8 mouse cellular contexts compared by ENCODE assay signal in the genomic region with DNA sequence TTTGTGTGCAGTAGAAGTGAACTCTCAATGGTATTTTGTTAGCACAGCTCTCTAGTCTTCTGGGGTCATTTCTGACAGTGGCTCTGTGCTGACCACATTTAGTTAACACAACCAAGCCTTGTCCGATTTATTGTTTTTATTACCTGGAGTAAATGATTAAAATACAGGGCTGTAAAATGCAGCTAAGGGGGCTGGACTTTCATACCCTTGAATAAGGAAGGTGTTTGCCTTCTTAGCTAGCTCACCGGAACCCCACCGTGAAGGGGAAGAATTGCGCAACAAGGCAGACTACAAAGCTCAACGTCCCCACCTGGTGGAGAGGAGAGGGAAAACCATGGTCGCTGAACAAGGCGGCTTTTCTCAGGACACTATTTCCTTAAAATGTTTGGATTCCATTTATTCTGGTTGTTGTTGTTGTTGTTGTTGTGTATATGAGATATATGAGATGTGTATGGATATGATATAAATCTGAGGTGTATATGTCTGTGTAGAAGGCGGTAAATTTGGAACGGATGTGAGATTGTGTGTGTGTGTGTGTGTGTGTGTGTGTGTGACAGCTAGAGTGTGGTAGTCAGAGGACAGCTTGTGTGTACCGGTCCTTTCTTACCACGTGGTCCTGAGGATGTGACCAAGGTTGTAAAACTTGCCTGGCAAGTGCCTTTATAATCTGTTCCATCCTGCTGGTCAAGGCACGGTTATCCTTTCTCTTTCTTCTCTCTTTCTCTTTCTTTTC. TPM values are rescaled to one million over a fixed set of nuclear protein-coding genes. Genes with fewer than 3 reads are reported as not detected.
A peak's percentile ranks its signal among the peaks of the same experiment; 100 is the strongest.
DNase-seq lines count a peak whose midpoint lies in the region; ATAC-seq and TF ChIP-seq lines count a peak whose summit lies in the region.

No protein-coding gene starts in this region.

- H3K4me3 ChIP-seq in bone marrow macrophage, adult 2 months (ENCODE audit: insufficient read depth, low read length) = no peak overlapping the region
- no peak overlapping the region for H3K4me3 ChIP-seq in embryonic fibroblast, embryonic 13.5 days (ENCODE audit: insufficient read depth, low read length)
- H3K4me3 ChIP-seq in heart, embryonic 11.5 days (ENCODE audit: low read depth, low read length) = no peak overlapping the region
- H3K4me3 ChIP-seq in kidney, embryonic 16.5 days (ENCODE audit: low read length) = peak overlapping the region; percentile 14; the same call in 1 of the 2 replicates
- 0 out of 2 replicates have a peak overlapping the region, but pooled peaks have one; percentile 17 for H3K4me3 ChIP-seq in liver, embryonic 11.5 days (ENCODE audit: low read depth, low read length)
- no peak overlapping the region for H3K4me3 ChIP-seq in stomach, embryonic 14.5 days (ENCODE audit: low read depth, low read length)

- peak overlapping the region; percentile 1 for H3K4me2 ChIP-seq in heart, embryonic 11.5 days
- peak overlapping the region; percentile 41; the same call in 1 of the 2 replicates for H3K4me2 ChIP-seq in kidney, embryonic 16.5 days (replicated peaks; ENCODE audit: low read depth, low read length)
- peak overlapping the region; percentile 51 for H3K4me2 ChIP-seq in liver, embryonic 11.5 days
- 0 out of 2 replicates have a peak overlapping the region, but pooled peaks have one; percentile 7 for H3K4me2 ChIP-seq in stomach, embryonic 14.5 days (replicated peaks; ENCODE audit: low read depth, low read length)

- no peak overlapping the region for H3K9ac ChIP-seq in heart, embryonic 11.5 days (ENCODE audit: low read depth, low read length)
- H3K9ac ChIP-seq in kidney, embryonic 16.5 days (replicated peaks; ENCODE audit: low read length) = no peak overlapping the region
- H3K9ac ChIP-seq in liver, embryonic 11.5 days (ENCODE audit: low read depth, low read length) = no peak overlapping the region
- H3K9ac ChIP-seq in stomach, embryonic 14.5 days (replicated peaks; ENCODE audit: low read depth, low read length) = no peak overlapping the region

- H3K9me3 ChIP-seq in heart, embryonic 11.5 days (replicated peaks; ENCODE audit: control insufficient read depth, low read length) = no peaks in the 10 kb centered on the region
- no peaks in the 10 kb centered on the region for H3K9me3 ChIP-seq in kidney, embryonic 16.5 days (ENCODE audit: low read length)
- H3K9me3 ChIP-seq in liver, embryonic 11.5 days (ENCODE audit: control insufficient read depth, low read length) = peaks cover 2% of the 10 kb centered on the region; the same call in 1 of the 2 replicates
- H3K9me3 ChIP-seq in stomach, embryonic 14.5 days (ENCODE audit: control insufficient read depth, low read depth, low read length) = no peaks in the 10 kb centered on the region

- WGBS in heart, embryonic 11.5 days (ENCODE audit: insufficient replicate concordance) = 20% methylated on average over 12 of the region's 12 CpGs
- 17% methylated on average over 12 of the region's 12 CpGs for WGBS in kidney, embryonic 16.5 days
- 21% methylated on average over 12 of the region's 12 CpGs for WGBS in liver, embryonic 11.5 days
- 19% methylated on average over 12 of the region's 12 CpGs for WGBS in stomach, embryonic 14.5 days

- TF ChIP-seq POLR2A in bone marrow macrophage, adult 2 months (IDR thresholded peaks at IDR 0.05; ENCODE audit: borderline replicate concordance, low read depth, low read length) = no peak
- TF ChIP-seq POLR2A in embryonic fibroblast, embryonic 13.5 days (IDR thresholded peaks at IDR 0.05; ENCODE audit: low read depth, low read length) = no peak

- no peak overlapping the region for H3K27ac ChIP-seq in bone marrow macrophage, adult 2 months (ENCODE audit: insufficient read depth, low read depth, low read length)
- no peak overlapping the region for H3K27ac ChIP-seq in embryonic fibroblast, embryonic 13.5 days (ENCODE audit: insufficient read depth, low read length)
- H3K27ac ChIP-seq in heart, embryonic 11.5 days (ENCODE audit: low read depth, low read length) = no peak overlapping the region
- H3K27ac ChIP-seq in kidney, embryonic 16.5 days (ENCODE audit: low read length) = no peak overlapping the region
- H3K27ac ChIP-seq in liver, embryonic 11.5 days (ENCODE audit: low read depth, low read length) = no peak overlapping the region
- H3K27ac ChIP-seq in stomach, embryonic 14.5 days (ENCODE audit: low read length) = no peak overlapping the region

- H3K27me3 ChIP-seq in heart, embryonic 11.5 days (ENCODE audit: control insufficient read depth, insufficient read depth, low read length) = no peaks in the 10 kb centered on the region
- H3K27me3 ChIP-seq in kidney, embryonic 16.5 days (ENCODE audit: insufficient read depth, low read length) = no peaks in the 10 kb centered on the region
- H3K27me3 ChIP-seq in liver, embryonic 11.5 days (replicated peaks; ENCODE audit: control insufficient read depth, insufficient read depth, low read length) = no peaks in the 10 kb centered on the region
- H3K27me3 ChIP-seq in stomach, embryonic 14.5 days (ENCODE audit: control insufficient read depth, insufficient read depth, low read length) = no peaks in the 10 kb centered on the region

- TF ChIP-seq CTCF in bone marrow macrophage, adult 2 months (IDR thresholded peaks at IDR 0.05; ENCODE audit: low read depth, low read length) = peak; percentile 97
- TF ChIP-seq CTCF in embryonic fibroblast, embryonic 13.5 days (IDR thresholded peaks at IDR 0.05; ENCODE audit: borderline replicate concordance, insufficient read depth, low read length) = peak; percentile 80

- DNase-seq in CD4-positive helper T cell, adult 2 months (ENCODE audit: low read depth, low spot score) = peak; percentile 81
- DNase-seq in liver, embryonic 11.5 days (ENCODE audit: low spot score) = peak; percentile 61
- DNase-seq in naive thymus-derived CD4-positive, alpha-beta T cell, adult 2 months (ENCODE audit: low read depth) = peak; percentile 90

- H3K4me1 ChIP-seq in bone marrow macrophage, adult 2 months (ENCODE audit: control insufficient read depth, insufficient read depth, low read length) = peaks cover 3% of the 10 kb centered on the region
- H3K4me1 ChIP-seq in embryonic fibroblast, embryonic 13.5 days (ENCODE audit: control insufficient read depth, insufficient read depth, low read length) = no peaks in the 10 kb centered on the region
- H3K4me1 ChIP-seq in heart, embryonic 11.5 days (ENCODE audit: control insufficient read depth, insufficient read depth, low read length) = no peaks in the 10 kb centered on the region
- 0 out of 2 replicates have a peak, but pooled peaks cover 3% of the 10 kb centered on the region for H3K4me1 ChIP-seq in kidney, embryonic 16.5 days (ENCODE audit: insufficient read depth, low read length)
- no peaks in the 10 kb centered on the region for H3K4me1 ChIP-seq in liver, embryonic 11.5 days (replicated peaks; ENCODE audit: control insufficient read depth, insufficient read depth, low read length)
- H3K4me1 ChIP-seq in stomach, embryonic 14.5 days (ENCODE audit: control insufficient read depth, insufficient read depth, low read length) = no peaks in the 10 kb centered on the region

- H3K36me3 ChIP-seq in heart, embryonic 11.5 days (ENCODE audit: control insufficient read depth, insufficient read depth, low read length) = no peaks in the 10 kb centered on the region
- no peaks in the 10 kb centered on the region for H3K36me3 ChIP-seq in kidney, embryonic 16.5 days (ENCODE audit: insufficient read depth, low read length)
- H3K36me3 ChIP-seq in liver, embryonic 11.5 days (ENCODE audit: control insufficient read depth, insufficient read depth, low read length) = no peaks in the 10 kb centered on the region
- no peaks in the 10 kb centered on the region for H3K36me3 ChIP-seq in stomach, embryonic 14.5 days (ENCODE audit: control insufficient read depth, insufficient read depth, low read length)

- no peak for ATAC-seq in heart, embryonic 11.5 days (replicated peaks; ENCODE audit: insufficient number of reproducible peaks, low FRiP score, low TSS enrichment)
- peak; percentile 72 for ATAC-seq in kidney, embryonic 16.5 days (ENCODE audit: low FRiP score, low TSS enrichment)
- ATAC-seq in liver, embryonic 11.5 days (replicated peaks; ENCODE audit: low FRiP score) = 0 out of 2 replicates have a peak, but pooled peaks have one; percentile 47
- ATAC-seq in stomach, embryonic 14.5 days (ENCODE audit: insufficient number of reproducible peaks, insufficient read depth, low FRiP score, low read depth) = 0 out of 2 replicates have a peak, but pooled peaks have one; percentile 53

RNA-seq across cellular contexts. Expression of a gene that starts 16.8 kb away (rescaled TPM):
- polyA plus RNA-seq in bone marrow macrophage, adult 2 months (2012; ENCODE audit: insufficient read depth, insufficient read length, missing spikeins) = 0.25 and 0.45 TPM in 2 replicates
- 0.32 and 0.35 TPM in 2 replicates for polyA plus RNA-seq in embryonic fibroblast, embryonic 13.5 days (2011; ENCODE audit: insufficient read length, low read depth, missing spikeins)
- 0.11 TPM in 1 of 2 replicates, not detected in the other for polyA plus RNA-seq in heart, embryonic 11.5 days (2014; fragmentation: Nextera tagmentation; extraction: Ambion mirVana)
- polyA plus RNA-seq in kidney, embryonic 16.5 days (2015; fragmentation: Nextera tagmentation; extraction: Ambion mirVana) = 0.80 and 0.99 TPM in 2 replicates
- 0.53 and 0.56 TPM in 2 replicates for polyA plus RNA-seq in liver, embryonic 11.5 days (2014; fragmentation: Nextera tagmentation; extraction: Ambion mirVana)
- polyA plus RNA-seq in stomach, embryonic 14.5 days (2014; fragmentation: Nextera tagmentation; extraction: Ambion mirVana) = 0.20 and 0.23 TPM in 2 replicates

Comparison
In these comparisons a context has a peak if more than half of its experiments do, and no peak if none do; other contexts are left out.
1. H3K4me3 ChIP-seq: peak in kidney, embryonic 16.5 days (single experiment) and liver, embryonic 11.5 days (single experiment); none in bone marrow macrophage, adult 2 months (single experiment), embryonic fibroblast, embryonic 13.5 days (single experiment), heart, embryonic 11.5 days (single experiment) and stomach, embryonic 14.5 days (single experiment).
2. H3K4me2 ChIP-seq: peak in every context shown above with its lines; median percentile 51 in liver, embryonic 11.5 days; 41 in kidney, embryonic 16.5 days; 7 in stomach, embryonic 14.5 days; 1 in heart, embryonic 11.5 days.
3. Peak in every context shown above with its lines, with median percentiles within 50 percentile points of each other: DNase-seq.